Mouse (Mus musculus) liver, embryonic 13.5 days (tissue): ENCODE measurements around the gene Tmem170b. TPM values are rescaled to one million over a fixed set of nuclear protein-coding genes. Genes with fewer than 3 reads are reported as not detected.

Experiments used
- ATAC-seq: fragments of 200-750 bp; cut with Nextera tagmentation; 2 replicates; pipeline ENCODE4 v1.8.0; 2017; ENCODE audit warnings: low read depth, mild to moderate bottlenecking, moderate number of reproducible peaks, moderate library complexity
- DNase-seq: peaks from one replicate; pipeline ENCODE4 v3.0.0; 2022
- H3K27ac ChIP-seq: fragments of 300-500 bp; sonication (generic); 2 replicates; pipeline ENCODE4 v1.5.1; 2015; ENCODE audit warnings: moderate library complexity, mild to moderate bottlenecking, inconsistent platforms
- H3K27me3 ChIP-seq: fragments of 300-500 bp; sonication (generic); 2 replicates; pipeline ENCODE4 v1.6.1; 2015; ENCODE audit warnings: mild to moderate bottlenecking, inconsistent platforms
- H3K36me3 ChIP-seq: fragments of 300-500 bp; sonication (generic); 2 replicates; pipeline ENCODE4 v1.6.1; 2015; ENCODE audit warnings: mild to moderate bottlenecking, inconsistent platforms
- H3K4me1 ChIP-seq: fragments of 300-500 bp; sonication (generic); replicated peaks from 2 replicates; pipeline ENCODE4 v1.6.1; 2015; ENCODE audit warnings: inconsistent platforms
- H3K4me2 ChIP-seq: fragments of 300-500 bp; sonication (generic); 2 replicates; pipeline ENCODE4 v1.6.1; 2015; ENCODE audit warnings: inconsistent platforms, mild to moderate bottlenecking, moderate library complexity
- H3K4me3 ChIP-seq: fragments of 300-500 bp; sonication (generic); replicated peaks from 2 replicates; pipeline ENCODE4 v1.5.1; 2015; ENCODE audit warnings: mild to moderate bottlenecking, inconsistent platforms
- H3K9ac ChIP-seq: fragments of 300-500 bp; sonication (generic); 2 replicates; pipeline ENCODE4 v1.6.1; 2015; ENCODE audit warnings: mild to moderate bottlenecking, inconsistent platforms
- H3K9me3 ChIP-seq: fragments of 300-500 bp; sonication (generic); replicated peaks from 2 replicates; pipeline ENCODE4 v1.6.1; 2016; ENCODE audit warnings: inconsistent platforms
- WGBS: fragments of 180-500 bp; shearing (Covaris S2); methylation state at CpG from one replicate; pipeline ENCODE4 v1.1.7; 2015; ENCODE audit not compliant: insufficient replicate concordance; 5-methylcytosine and 5-hydroxymethylcytosine counted together
- polyA plus RNA-seq: library from polyadenylated mRNA; unstranded; fragments of >200 nt; fragmentation: Nextera tagmentation; extraction: Ambion mirVana; gene quantifications from 2 replicates; pipeline ENCODE4 v1.2.1, GENCODE M21; 2015

The Tmem170b gene
- polyA plus RNA-seq, 1 experiment from 2014 or later, result 4.5 TPM

GRCm38 (mm10) chr13:41689055-41689454 lies 83.3 kb downstream of the Tmem170b start:
- 62% methylated on average over 6 of the region's 6 CpGs for WGBS
- DNase-seq (no peak), ATAC-seq (no peak)
- H3K9ac ChIP-seq, result no peak overlapping the region
- no peak overlapping the region for H3K4me3 ChIP-seq
- no peak overlapping the region for H3K27ac ChIP-seq
- H3K27me3 ChIP-seq, result no peaks in the 10 kb centered on the region
- H3K4me2 ChIP-seq, result no peak overlapping the region
- no peaks in the 10 kb centered on the region for H3K4me1 ChIP-seq
- no peaks in the 10 kb centered on the region for H3K9me3 ChIP-seq
- no peaks in the 10 kb centered on the region for H3K36me3 ChIP-seq

GRCm38 (mm10) chr13:41689598-41690045 lies 83.9 kb downstream of the Tmem170b start:
- ATAC-seq, result no peak

More at GRCm38 (mm10) chr13:41689598-41690045, 83.9 kb downstream of the Tmem170b start:
- DNase-seq, result no peak
- no peak overlapping the region for H3K4me2 ChIP-seq
- 57% methylated on average over 5 of the region's 5 CpGs for WGBS
- no peak overlapping the region for H3K27ac ChIP-seq
- H3K4me1 ChIP-seq, result no peaks in the 10 kb centered on the region
- no peaks in the 10 kb centered on the region for H3K9me3 ChIP-seq
- no peak overlapping the region for H3K4me3 ChIP-seq
- H3K9ac ChIP-seq, result no peak overlapping the region
- H3K36me3 ChIP-seq, result no peaks in the 10 kb centered on the region
- H3K27me3 ChIP-seq, result no peaks in the 10 kb centered on the region

Other genes with a start within 250 kb of the Tmem170b start
- 1.5 and 2.1 TPM in 2 replicates for gene Nedd9, start 118.5 kb upstream of the Tmem170b start, polyA plus RNA-seq
- gene Adtrp, start 241.8 kb downstream of the Tmem170b start, polyA plus RNA-seq, result 0.25 TPM in 1 of 2 replicates, not detected in the other